Mouse (Mus musculus): ENCODE measurements around the gene Sphk2.

- TF ChIP-seq CTCF (IDR thresholded peaks at IDR 0.05; ENCODE audit: low read depth) (no peak), EP300 (IDR thresholded peaks at IDR 0.05; ENCODE audit: low read depth) (no peak)
Measured at GRCm38 (mm10) chr7:45666161-45666560, 51.6 kb downstream of the Sphk2 start, which contains the start of gene Fut2.
